Mouse (Mus musculus) G1E (cell line): ENCODE data around the gene Pcmt1.

ENCODE experiments used
- CTCF ChIP-seq: IDR thresholded peaks from 2 replicates; pipeline ENCODE4 v1.5.1; 2012; ENCODE audit warnings: low read depth, low read length, inconsistent platforms, mixed read lengths
- GATA1 ChIP-seq: IDR thresholded peaks from 2 replicates; pipeline ENCODE4 v1.6.1; 2012; ENCODE audit warnings: borderline replicate concordance, low read length, inconsistent platforms, mixed read lengths
- POLR2AphosphoS5 ChIP-seq: IDR thresholded peaks from 2 replicates; pipeline ENCODE4 v1.6.1; 2012; ENCODE audit warnings: low read depth, low read length, inconsistent platforms; ENCODE audit not compliant: insufficient replicate concordance
- TAL1 ChIP-seq: conservative IDR thresholded peaks from 2 replicates; pipeline ENCODE4 v1.6.1; 2012; ENCODE audit warnings: low read depth, low read length, inconsistent platforms, mixed read lengths

GRCm38 (mm10) chr10:7600647-7601046 lies 80.3 kb downstream of the Pcmt1 start:
- peak; percentile 80 for TF ChIP-seq CTCF
- no peak for TF ChIP-seq GATA1
- no peak for TF ChIP-seq POLR2AphosphoS5
- TF ChIP-seq TAL1 = no peak
